Mouse (Mus musculus) CH12.LX (cell line): ENCODE measurements around the gene Fam89b.

Source experiments
- CHD2 ChIP-seq: IDR thresholded peaks from 2 replicates; pipeline ENCODE4 v1.6.1; 2011; ENCODE audit warnings: low read length, improper control_type of control experiment
- CTCF ChIP-seq, 2 experiments: IDR thresholded peaks in 1 of 2; conservative IDR thresholded peaks in 1 of 2; 2 replicates each; pipeline ENCODE4 v1.5.1; 2011 to 2012; ENCODE audit warnings: low read depth in 2 of 2, low read length in 2 of 2, improper control_type of control experiment in 1 of 2, inconsistent platforms in 1 of 2, mild to moderate bottlenecking in 1 of 2, moderate library complexity in 1 of 2
- E2F4 ChIP-seq: IDR thresholded peaks from 2 replicates; pipeline ENCODE4 v1.6.1; 2011; ENCODE audit warnings: low read depth, low read length, improper control_type of control experiment; ENCODE audit not compliant: insufficient replicate concordance
- EP300 ChIP-seq: IDR thresholded peaks from 2 replicates; pipeline ENCODE4 v1.6.1; 2011; ENCODE audit warnings: low read length, improper control_type of control experiment
- GABPA ChIP-seq: IDR thresholded peaks from 2 replicates; pipeline ENCODE4 v1.6.1; 2012; ENCODE audit warnings: low read depth, low read length, improper control_type of control experiment, inconsistent platforms; ENCODE audit not compliant: insufficient replicate concordance
- HCFC1 ChIP-seq: IDR thresholded peaks from 2 replicates; pipeline ENCODE4 v1.6.1; 2012; ENCODE audit warnings: low read depth, mild to moderate bottlenecking, inconsistent platforms, low read length, improper control_type of control experiment
- MAX ChIP-seq: IDR thresholded peaks from 2 replicates; pipeline ENCODE4 v1.6.1; 2011; ENCODE audit warnings: low read length, improper control_type of control experiment
- NELFE ChIP-seq: IDR thresholded peaks from 2 replicates; pipeline ENCODE4 v1.6.1; 2011; ENCODE audit warnings: low read depth, low read length, improper control_type of control experiment
- POLR2A ChIP-seq: IDR thresholded peaks from 2 replicates; pipeline ENCODE4 v1.6.1; 2011; ENCODE audit warnings: low read depth, mild to moderate bottlenecking, improper control_type of control experiment, low read length
- RCOR1 ChIP-seq: conservative IDR thresholded peaks from 2 replicates; pipeline ENCODE4 v1.6.1; 2012; ENCODE audit warnings: low read depth, mild to moderate bottlenecking, inconsistent platforms, low read length, improper control_type of control experiment
- SIN3A ChIP-seq: IDR thresholded peaks from 2 replicates; pipeline ENCODE4 v1.6.1; 2012; ENCODE audit warnings: low read length, improper control_type of control experiment, inconsistent platforms
- SMC3 ChIP-seq: IDR thresholded peaks from 2 replicates; pipeline ENCODE4 v1.6.1; 2011; ENCODE audit warnings: low read depth, low read length, improper control_type of control experiment

DNA sequence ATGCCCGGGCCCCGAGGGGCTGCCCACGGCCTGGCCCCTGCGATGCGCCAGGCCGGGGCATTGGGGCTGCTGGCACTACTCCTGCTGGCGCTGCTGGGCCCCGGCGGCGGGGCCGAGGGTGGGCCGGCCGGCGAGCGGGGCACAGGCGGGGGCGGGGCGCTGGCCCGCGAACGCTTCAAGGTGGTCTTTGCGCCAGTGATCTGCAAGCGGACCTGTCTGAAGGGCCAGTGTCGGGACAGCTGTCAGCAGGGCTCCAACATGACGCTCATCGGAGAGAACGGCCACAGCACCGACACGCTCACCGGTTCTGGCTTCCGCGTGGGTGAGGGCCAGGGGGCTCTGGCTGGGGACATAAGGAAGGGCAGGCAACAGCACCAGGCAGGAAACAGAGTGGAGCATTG is 12.8 kb upstream of the Fam89b start:
- no peak for TF ChIP-seq CTCF (conservative IDR thresholded peaks at IDR 0.05 in 1 of 2, IDR thresholded peaks at IDR 0.05 in 1 of 2; ENCODE audit: low read depth in 2 of 2, low read length in 2 of 2)
- no peak for TF ChIP-seq SMC3
- no peak for TF ChIP-seq RCOR1
- TF ChIP-seq NELFE: no peak
- TF ChIP-seq GABPA: no peak
- TF ChIP-seq E2F4: no peak
- no peak for TF ChIP-seq SIN3A
- TF ChIP-seq POLR2A: no peak
- no peak for TF ChIP-seq HCFC1
- no peak for TF ChIP-seq EP300
- no peak for TF ChIP-seq CHD2
- TF ChIP-seq MAX: no peak
